Mouse (Mus musculus) bone marrow macrophage, adult 2 months (primary cell): ENCODE results near the gene Cab39.

ENCODE experiments used
- CTCF ChIP-seq: IDR thresholded peaks from 2 replicates; pipeline ENCODE4 v1.5.1; 2012; ENCODE audit warnings: low read depth, mild to moderate bottlenecking, low read length, moderate library complexity
- POLR2A ChIP-seq: IDR thresholded peaks from 2 replicates; pipeline ENCODE4 v1.6.1; 2012; ENCODE audit warnings: mild to moderate bottlenecking, low read depth, low read length, borderline replicate concordance

DNA sequence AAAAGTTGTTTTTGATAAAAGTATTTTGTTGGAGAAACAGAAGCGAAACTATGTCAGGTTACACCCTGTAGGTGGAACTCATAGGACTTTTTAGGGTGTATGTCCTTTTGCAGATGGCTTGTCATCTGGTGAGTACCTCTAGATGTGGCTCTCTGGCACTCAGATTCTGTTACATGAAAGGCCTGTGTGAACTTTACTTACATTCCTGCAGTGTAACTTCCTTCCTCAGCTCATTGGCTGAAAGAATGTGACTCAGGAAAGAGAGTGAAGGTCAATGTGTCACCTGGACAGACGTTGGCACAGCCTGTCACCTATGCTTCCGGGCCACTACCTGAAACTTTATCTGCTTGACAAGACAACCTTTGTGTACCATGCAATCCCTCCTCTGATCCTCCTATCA lies 48.7 kb upstream of the Cab39 start:
- TF ChIP-seq POLR2A, result no peak
- no peak for TF ChIP-seq CTCF
